Mouse (Mus musculus): ENCODE data around the gene Fgfr2. TPM values are rescaled to one million over a fixed set of nuclear protein-coding genes. Genes with fewer than 3 reads are reported as not detected.
A peak's percentile ranks its signal among the peaks of the same experiment; 100 is the strongest.
"Not testable (repeated sequence)": the region's sequence is repeated elsewhere in the genome, so short reads cannot be mapped to it uniquely, and the experiment has no call there.

Gene Fgfr2
- total RNA-seq, 2 experiments from 2014 or later, result 44.0 to 52.8 TPM

DNA sequence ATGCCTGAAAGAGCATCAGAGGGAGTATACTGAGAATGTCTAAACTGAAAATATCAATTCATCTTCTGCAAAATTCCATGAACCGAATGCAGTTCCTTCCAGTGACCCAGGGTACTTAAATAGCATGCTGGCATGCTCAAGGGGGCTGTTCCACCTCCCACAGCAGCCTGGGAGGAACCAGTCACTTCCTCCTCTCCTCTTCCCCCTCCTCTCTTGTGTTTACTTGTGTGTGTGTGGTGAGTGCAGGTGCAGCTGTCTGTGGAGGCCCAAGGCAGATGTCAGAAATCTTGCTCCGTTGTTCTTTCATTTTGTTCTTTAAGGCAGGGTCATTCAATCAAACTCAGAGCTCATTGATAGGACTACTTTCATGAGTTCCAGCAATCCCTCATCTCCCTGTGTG is 1954.1 kb downstream of the Fgfr2 start:
- no peak for DNase-seq (ENCODE audit: low spot score in 2 of 2)

DNA sequence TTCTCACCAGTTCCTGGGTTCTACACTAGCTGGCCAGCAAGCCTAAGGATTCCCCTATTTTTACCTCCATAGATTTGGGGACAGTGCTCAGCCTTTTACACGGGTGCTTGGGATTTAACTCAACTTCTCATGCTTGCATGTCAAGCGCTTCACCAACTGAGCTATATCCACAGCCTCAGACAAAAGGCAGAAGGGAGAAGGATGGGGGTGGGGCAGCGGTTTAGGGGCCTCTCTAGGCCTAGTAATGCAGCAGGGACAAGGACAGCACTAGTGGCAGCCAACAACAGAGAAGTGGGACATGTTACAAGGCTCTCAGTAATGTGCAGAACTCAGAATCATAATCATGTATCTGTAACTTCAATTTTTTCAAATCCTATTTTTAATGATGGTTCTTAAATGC is 1955.4 kb downstream of the Fgfr2 start:
- no peak for DNase-seq (ENCODE audit: low spot score in 2 of 2)

DNA sequence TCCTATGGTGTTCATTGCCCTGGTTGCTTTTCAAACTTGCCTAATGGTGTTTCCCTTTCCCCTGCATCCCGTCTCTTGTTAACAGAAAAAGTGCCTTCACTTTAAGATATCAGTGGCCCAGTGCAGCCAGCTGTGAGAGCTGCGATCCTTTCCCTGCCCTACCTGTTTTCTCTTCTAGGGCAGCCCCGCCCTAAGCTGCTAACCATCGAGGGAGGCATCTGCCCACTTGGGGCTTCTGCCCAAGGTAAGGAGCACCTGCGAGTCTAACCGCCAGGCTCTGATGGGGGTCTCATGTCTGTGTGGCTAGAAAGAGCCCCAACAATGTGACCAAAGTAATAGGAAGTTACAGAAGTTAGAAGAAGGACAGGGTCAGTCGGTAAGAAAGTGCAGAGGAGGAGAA is 1960.9 kb downstream of the Fgfr2 start:
- no peak for DNase-seq (ENCODE audit: low spot score in 2 of 2)

- no peak for DNase-seq (ENCODE audit: low spot score in 2 of 2)
Measured at GRCm38 (mm10) chr7:131153044-131153443, 1970.1 kb downstream of the Fgfr2 start.

DNA sequence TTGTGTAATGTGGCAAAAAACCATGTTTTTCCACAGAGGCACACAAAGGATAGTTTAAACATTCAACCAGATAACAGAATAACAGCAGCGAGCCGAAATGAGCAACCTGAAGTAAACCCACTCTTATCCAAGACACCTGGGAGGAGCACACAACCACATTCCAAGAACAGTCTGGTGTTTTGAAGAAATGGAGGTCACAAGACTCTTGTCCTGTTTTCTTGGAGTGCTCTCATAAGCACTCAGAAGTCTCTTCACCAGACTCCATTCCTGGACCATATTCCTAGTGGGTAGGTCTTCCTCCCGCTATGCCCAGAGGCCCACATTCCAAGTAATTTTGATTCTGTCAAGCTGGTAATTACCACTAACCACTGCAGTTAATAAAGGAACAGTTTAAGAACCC is 1973.0 kb downstream of the Fgfr2 start:
- DNase-seq (ENCODE audit: low spot score in 2 of 2), result no peak

- no peak for DNase-seq (ENCODE audit: low spot score in 2 of 2)
Measured at GRCm38 (mm10) chr7:131146214-131146613, 1976.9 kb downstream of the Fgfr2 start, which contains the start of gene 4933402N03Rik. TSS of gene 4933402N03Rik (minus strand) at chr7:131146314.

- DNase-seq (ENCODE audit: low spot score in 2 of 2), result no peak
Measured at GRCm38 (mm10) chr7:131133181-131133580, 1990.0 kb downstream of the Fgfr2 start.

DNA sequence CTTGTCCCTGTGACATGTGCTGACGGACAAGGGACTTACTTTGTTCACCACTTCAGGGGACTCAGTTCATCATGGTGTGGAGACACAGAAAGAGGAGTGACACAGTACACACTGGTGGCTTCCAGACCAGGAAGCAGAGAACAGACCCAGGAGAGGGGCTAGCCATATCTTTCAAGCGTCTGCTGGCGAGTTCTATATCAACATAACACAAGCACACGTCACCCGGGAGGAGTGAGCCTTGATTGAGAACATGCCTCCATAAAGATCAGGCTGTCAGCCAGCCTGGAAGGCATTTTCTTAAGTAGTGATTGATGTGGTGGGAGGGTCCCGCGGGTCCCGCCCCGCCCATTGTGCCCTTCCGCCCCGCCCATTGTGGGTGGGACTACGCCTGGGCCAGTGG is 1993.1 kb downstream of the Fgfr2 start:
- DNase-seq (ENCODE audit: low spot score in 2 of 2), result no peak

DNA sequence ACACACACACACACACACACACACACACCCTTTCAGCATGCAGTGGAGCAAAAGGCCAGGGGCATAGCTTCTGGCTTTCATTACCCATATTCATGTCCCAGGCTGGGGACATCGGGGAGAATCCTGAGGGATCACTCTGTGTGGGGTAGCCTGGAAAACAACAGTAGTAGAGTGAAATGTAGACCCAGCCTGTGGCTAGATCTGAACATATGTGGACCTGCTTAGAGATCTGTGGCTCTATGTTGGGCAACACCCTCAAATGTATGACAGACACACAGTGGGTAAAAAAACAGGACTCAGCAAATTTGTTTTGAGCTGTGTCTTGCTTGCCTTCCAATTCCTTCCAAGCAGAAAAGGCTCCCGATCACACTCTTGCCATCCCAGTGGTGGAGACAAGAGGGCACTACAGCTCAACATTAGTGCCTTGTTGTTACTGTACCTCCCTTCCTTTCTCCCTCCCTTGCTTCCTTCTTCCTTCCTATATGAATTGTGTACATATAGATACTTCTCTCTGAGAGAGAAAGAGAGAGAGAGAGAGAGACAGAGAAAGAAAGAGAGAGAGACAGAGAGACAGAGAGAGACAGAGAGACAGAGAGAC is 2000.8 kb downstream of the Fgfr2 start:
- no peak for DNase-seq (ENCODE audit: low spot score in 2 of 2)

GRCm38 (mm10) chr7:131114434-131114833 is 2008.7 kb downstream of the Fgfr2 start:
- DNase-seq (ENCODE audit: low spot score in 2 of 2), result peak in 1 of 2 experiments; percentile 7

DNA sequence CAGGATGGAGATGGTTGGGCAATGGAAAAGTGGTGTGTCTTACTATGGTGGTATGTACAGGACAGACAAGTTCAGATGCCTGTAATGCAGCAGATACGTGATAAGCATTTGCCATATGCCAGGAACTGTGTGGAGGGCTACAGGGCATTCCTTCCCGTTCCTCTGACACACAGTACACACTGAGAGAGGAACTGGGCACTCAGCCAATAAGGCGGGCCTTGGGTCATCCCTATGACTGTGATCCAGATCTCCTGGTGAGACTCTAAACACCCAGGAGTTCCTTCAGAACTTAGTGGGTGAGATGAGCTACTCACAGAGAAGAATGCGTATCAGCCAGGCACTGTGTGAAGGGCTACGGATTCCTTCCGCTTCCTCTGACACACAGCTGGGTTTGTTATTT is 2009.5 kb downstream of the Fgfr2 start:
- no peak for DNase-seq (ENCODE audit: low spot score in 2 of 2)

DNA sequence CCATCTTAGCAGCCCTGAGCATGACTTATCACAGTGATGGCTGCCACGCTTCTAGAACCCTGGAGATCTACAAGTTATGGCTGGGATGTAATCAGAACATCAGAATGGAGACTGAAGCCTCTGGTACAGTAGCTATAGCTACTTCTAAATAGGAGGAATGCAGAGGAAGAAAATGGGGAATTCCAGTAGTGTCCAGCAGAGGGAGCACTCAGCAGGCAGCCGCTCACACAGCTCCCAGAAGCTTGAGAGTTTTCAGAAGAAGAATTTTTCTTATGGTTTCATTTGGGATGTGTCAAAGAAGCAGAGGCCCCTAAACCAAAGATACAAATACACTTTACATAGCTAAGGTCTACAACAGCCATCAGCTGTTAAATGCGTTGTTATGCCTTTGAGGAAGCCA is 2010.7 kb downstream of the Fgfr2 start:
- DNase-seq (ENCODE audit: low spot score in 2 of 2), result peak; percentile 77 to 87

- DNase-seq (ENCODE audit: low spot score in 2 of 2), result not testable (repeated sequence)
Measured at GRCm38 (mm10) chr7:131082403-131082802, 2040.7 kb downstream of the Fgfr2 start.

DNA sequence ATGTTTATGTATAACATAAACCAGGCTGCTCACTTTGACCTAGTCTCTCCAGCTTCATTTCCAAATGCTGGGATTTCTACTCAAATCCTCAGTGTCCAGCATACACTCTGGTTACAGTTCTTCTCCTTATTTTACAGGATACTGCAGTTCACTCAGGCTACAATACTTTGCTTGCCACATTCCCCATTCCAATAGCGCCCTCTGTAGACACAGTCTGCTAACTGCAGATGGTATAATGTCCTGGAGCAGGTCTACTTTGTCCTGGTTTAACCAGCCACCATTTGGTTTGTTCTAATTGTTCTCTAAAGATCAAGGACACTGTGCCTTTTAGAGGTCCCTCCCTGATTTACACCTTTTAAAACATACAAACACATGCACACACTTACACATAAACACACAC is 2047.2 kb downstream of the Fgfr2 start:
- DNase-seq (ENCODE audit: low spot score in 2 of 2), result peak; percentile 5 to 31

DNA sequence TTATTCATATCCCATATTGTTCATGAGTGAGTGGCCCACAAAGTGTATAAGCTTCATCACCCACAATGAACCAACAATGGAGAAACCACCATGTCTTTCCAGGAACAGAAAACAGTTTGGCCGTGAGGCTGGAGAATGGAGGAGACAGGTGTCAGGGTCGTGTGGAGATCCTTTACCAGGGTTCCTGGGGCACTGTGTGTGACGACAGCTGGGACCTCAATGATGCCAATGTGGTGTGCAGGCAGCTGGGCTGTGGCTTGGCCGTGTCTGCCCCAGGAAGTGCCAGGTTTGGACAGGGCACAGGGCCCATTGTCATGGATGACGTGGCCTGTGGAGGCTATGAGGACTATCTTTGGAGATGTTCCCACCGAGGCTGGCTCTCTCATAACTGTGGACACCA is 2049.1 kb downstream of the Fgfr2 start:
- DNase-seq (ENCODE audit: low spot score in 2 of 2), result not testable (repeated sequence)

DNA sequence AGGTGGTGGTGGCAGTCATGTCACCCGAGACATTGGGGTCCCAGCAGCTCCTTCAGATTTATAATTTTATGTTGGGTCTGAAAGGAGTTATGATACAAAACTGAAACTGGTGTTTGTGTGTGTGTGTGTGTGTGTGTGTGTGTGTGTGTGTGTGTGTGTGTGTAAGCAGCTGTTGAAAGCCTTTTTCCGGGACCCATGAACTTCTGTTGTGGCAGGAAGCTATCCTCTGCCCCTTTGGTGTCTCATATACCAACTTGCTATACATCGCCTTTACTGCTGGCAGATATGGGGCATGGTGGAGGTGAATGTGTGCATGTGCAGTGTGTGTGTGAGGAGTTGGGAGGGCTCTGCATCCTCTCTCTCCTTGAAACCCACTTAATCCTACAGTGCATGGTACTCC is 2049.7 kb downstream of the Fgfr2 start:
- DNase-seq (ENCODE audit: low spot score in 2 of 2), result not testable (repeated sequence)

DNA sequence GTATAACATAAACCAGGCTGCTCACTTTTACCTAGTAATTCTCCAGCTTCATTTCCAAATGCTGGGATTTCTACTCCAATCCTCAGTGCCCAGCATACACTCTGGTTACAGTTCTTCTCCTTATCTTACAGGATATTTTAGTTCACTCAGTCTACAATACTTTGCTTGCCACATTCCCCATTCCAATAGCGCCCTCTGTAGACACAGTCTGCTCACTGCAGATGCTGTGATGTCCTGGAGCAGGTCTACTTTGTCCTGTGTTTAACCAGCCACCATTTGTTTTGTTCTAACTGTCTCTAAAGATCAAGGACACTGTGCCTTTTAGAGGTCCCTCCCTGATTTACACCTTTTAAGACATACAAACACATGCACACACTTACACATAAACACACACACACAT is 2055.0 kb downstream of the Fgfr2 start:
- peak; percentile 25 to 27 for DNase-seq (ENCODE audit: low spot score in 2 of 2)

DNA sequence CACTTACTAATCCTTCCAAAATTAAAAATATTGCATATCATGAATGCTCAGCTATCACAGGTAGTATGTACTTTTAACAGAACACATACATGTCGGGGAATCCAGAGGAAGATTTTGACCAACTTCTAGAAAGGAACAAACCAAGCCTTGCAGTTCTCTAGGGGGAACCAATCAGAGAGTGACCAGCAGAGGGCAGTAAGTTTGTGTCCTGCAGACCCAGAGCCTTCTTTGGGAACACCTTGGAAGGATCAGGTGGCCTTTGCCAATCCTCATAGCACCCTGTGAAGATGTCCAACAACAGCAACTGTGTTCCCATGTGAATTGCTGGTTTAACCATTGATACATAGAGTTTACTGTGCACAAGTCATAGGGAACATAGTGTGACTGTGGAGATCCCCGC is 2060.6 kb downstream of the Fgfr2 start:
- DNase-seq (ENCODE audit: low spot score in 2 of 2), result peak in 1 of 2 experiments; percentile 10

- DNase-seq (ENCODE audit: low spot score in 2 of 2), result peak in 1 of 2 experiments; percentile 9
Measured at GRCm38 (mm10) chr7:131059808-131060207, 2063.3 kb downstream of the Fgfr2 start.

GRCm38 (mm10) chr7:131057918-131058317 is 2065.2 kb downstream of the Fgfr2 start:
- DNase-seq (ENCODE audit: low spot score in 2 of 2), result not testable (repeated sequence)

- DNase-seq (ENCODE audit: low spot score in 2 of 2), result peak in 1 of 2 experiments; percentile 30
Measured at GRCm38 (mm10) chr7:131054808-131055370, 2068.3 kb downstream of the Fgfr2 start.

- DNase-seq (ENCODE audit: low spot score in 2 of 2), result not testable (repeated sequence)
Measured at GRCm38 (mm10) chr7:131049829-131050228, 2073.3 kb downstream of the Fgfr2 start.

DNA sequence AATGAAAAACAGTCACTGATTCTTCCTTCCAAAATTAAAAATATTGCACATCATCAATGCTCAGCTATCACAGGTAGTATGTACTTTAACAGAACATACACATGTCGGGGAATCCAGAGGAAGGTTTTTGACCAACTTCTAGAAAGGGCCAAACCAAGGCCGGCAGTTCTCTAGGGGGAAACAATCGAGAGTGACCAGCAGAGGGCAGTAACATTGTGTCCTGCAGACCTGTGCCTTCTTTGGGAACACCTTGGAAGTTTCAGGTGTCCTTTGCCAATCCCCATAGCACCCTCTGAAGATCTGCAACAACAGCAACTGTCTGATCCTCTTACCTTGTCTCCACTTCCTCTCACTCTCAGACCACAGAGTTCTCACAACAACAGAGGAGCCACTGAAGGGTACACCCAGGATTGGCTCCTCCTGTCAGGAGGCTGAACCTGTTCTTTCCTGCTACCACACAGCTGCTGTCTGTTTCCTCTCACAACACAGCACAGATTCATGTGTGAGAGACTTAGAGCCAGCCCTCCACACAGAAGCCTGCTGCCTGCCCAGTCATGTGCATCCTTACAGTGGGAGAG is 2077.8 kb downstream of the Fgfr2 start:
- not testable (repeated sequence) for DNase-seq (ENCODE audit: low spot score in 2 of 2)

Measured in left cerebral cortex, adult 18-20 months (tissue).